Mouse (Mus musculus) small intestine, adult 2 months (tissue): Measurements from ENCODE around the gene Ippk. TPM values are rescaled to one million over a fixed set of nuclear protein-coding genes. Genes with fewer than 3 reads are reported as not detected.

Source experiments
- H3K27ac ChIP-seq: fragments of 200-500 bp; 2 replicates; pipeline ENCODE4 v1.5.1; 2012; ENCODE audit warnings: low read depth, low read length, control low read depth, inconsistent platforms; ENCODE audit not compliant: insufficient read depth
- H3K27me3 ChIP-seq: fragments of 200-500 bp; 2 replicates; pipeline ENCODE4 v1.6.1; 2012; ENCODE audit warnings: mild to moderate bottlenecking, moderate library complexity, low read length, inconsistent platforms; ENCODE audit not compliant: control insufficient read depth, insufficient read depth
- H3K36me3 ChIP-seq: fragments of 200-500 bp; 2 replicates; pipeline ENCODE4 v1.6.1; 2012; ENCODE audit warnings: mild to moderate bottlenecking, low read length, control low read depth, inconsistent platforms; ENCODE audit not compliant: control insufficient read depth, insufficient read depth
- H3K4me1 ChIP-seq: fragments of 200-500 bp; 2 replicates; pipeline ENCODE4 v1.6.1; 2012; ENCODE audit warnings: low read length, inconsistent platforms, mixed read lengths; ENCODE audit not compliant: control insufficient read depth, insufficient read depth, insufficient read length
- H3K4me3 ChIP-seq: fragments of 200-500 bp; 2 replicates; pipeline ENCODE4 v1.5.1; 2012; ENCODE audit warnings: low read depth, mild to moderate bottlenecking, control low read depth, inconsistent platforms, low read length, moderate library complexity
- CTCF ChIP-seq: fragments of 200-500 bp; IDR thresholded peaks from 2 replicates; pipeline ENCODE4 v1.5.1; 2012; ENCODE audit warnings: low read depth, mild to moderate bottlenecking, control low read depth, inconsistent platforms, low read length, moderate library complexity, mixed read lengths; ENCODE audit not compliant: insufficient replicate concordance, insufficient read length; ENCODE audit errors: extremely low read depth
- POLR2A ChIP-seq: fragments of 200-500 bp; IDR thresholded peaks from 2 replicates; pipeline ENCODE4 v1.6.1; 2012; ENCODE audit warnings: low read depth, mild to moderate bottlenecking, control low read depth, inconsistent platforms, low read length, moderate library complexity
- WGBS: fragments of 180-500 bp; shearing (Covaris S2); methylation state at CpG from one replicate; pipeline ENCODE4 v1.1.7; 2018; 5-methylcytosine and 5-hydroxymethylcytosine counted together
- polyA plus RNA-seq: library from polyadenylated mRNA; depleted of rRNA; stranded (reverse); fragments of >200 nt; gene quantifications from 2 replicates; pipeline ENCODE4 v1.2.3, GENCODE M21; 2012

The Ippk gene
- polyA plus RNA-seq, 1 experiment: 2.6 TPM

- peaks cover 35% of the 10 kb centered on the region for H3K36me3 ChIP-seq
- H3K4me3 ChIP-seq: no peak overlapping the region
- no peaks in the 10 kb centered on the region for H3K4me1 ChIP-seq
- whole genome bisulfite sequencing: 75% methylated on average over 5 of the region's 5 CpGs
- no peaks in the 10 kb centered on the region for H3K27me3 ChIP-seq
- peak overlapping the region; percentile 41 for H3K27ac ChIP-seq
- no peak for TF ChIP-seq POLR2A
- TF ChIP-seq CTCF: no peak
Observed at GRCm38 (mm10) chr13:49460692-49461414, 39.8 kb downstream of the Ippk start.

GRCm38 (mm10) chr13:49461458-49462132 is 40.5 kb downstream of the Ippk start:
- TF ChIP-seq CTCF: no peak
- no peaks in the 10 kb centered on the region for H3K4me1 ChIP-seq
- no peaks in the 10 kb centered on the region for H3K27me3 ChIP-seq
- H3K36me3 ChIP-seq: peaks cover 35% of the 10 kb centered on the region
- H3K4me3 ChIP-seq: no peak overlapping the region
- peak overlapping the region; percentile 41 for H3K27ac ChIP-seq
- WGBS: 82% methylated on average over 15 of the region's 15 CpGs

DNA sequence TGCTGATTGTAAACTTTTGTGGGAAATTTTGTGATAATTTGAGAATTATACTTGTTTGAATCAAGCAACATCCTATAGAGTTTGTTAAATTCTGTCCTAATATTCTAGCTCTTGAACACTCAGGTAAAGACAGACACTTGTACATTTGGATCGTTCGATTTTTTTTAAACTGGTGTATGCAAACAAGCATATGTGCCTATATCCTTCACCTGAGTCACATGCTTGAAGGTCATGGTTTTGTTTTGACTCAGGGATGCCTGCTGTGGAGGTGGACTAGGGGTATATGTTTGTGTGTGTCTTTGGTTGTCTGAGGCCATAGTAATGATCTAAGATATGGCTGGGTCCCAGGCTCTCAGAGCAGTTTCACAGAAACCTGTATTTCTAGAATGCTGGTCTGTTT is 41.9 kb downstream of the Ippk start:
- no peak overlapping the region for H3K4me3 ChIP-seq
- H3K27ac ChIP-seq: no peak overlapping the region
- 89% methylated on average over 2 of the region's 2 CpGs for WGBS
- H3K4me1 ChIP-seq: no peaks in the 10 kb centered on the region
- peaks cover 35% of the 10 kb centered on the region for H3K36me3 ChIP-seq
- no peaks in the 10 kb centered on the region for H3K27me3 ChIP-seq
- TF ChIP-seq POLR2A (no peak), CTCF (no peak)

DNA sequence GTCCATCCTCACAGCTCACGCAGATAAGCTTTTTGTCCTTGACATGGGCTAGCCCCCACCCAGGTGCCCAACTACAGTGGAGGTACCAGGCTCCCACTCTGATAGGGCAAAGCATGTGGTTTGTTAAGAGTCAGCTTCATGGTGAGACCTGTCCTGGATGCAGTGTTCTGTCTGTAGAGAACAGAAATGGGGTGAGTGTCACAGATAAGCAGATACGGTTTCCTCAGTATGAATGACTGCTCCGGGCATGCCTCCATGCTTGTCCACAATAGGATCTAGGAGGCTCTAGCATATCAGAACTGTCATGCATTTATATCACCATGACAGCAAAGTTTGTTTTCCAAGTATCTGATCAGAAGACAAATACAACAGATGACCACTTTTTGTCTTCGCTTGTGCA is 44.8 kb downstream of the Ippk start:
- TF ChIP-seq CTCF: no peak
- no peak overlapping the region for H3K27ac ChIP-seq
- H3K36me3 ChIP-seq: peaks cover 22% of the 10 kb centered on the region
- H3K4me1 ChIP-seq: no peaks in the 10 kb centered on the region
- no peaks in the 10 kb centered on the region for H3K27me3 ChIP-seq
- H3K4me3 ChIP-seq: no peak overlapping the region
- WGBS: 96% methylated on average over 4 of the region's 4 CpGs

DNA sequence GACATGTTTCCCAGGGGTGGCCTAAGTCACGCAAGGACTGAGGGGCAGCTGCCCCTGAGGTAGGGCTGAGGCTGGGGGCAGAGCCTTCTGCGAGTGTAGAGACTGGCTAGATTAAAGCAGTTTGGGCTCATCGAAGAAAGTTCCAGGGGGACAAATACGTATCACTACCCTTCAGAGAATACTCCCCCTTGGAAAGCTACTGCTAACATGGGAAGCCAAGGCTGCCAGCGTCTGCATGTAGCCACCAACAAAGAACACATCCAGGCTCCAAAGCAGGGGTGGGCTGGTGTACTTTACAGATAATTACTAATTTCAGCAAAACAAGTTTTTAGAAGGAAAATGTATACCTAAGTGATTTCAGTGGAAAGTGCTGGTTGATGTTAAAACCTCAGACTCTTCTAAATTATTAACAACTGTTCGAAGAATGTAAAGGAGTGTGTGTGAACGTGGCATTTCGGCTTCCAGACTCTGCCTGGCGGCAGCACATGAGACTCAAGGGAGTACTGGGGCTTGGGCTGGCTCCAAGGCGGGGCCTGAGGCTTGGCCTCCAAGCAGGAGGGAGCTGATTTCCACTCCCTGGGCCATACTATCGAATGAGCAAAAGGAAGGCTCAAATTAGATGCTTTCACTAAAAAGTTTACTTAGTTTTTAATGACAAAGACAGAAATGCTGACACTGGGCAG is 45.5 kb downstream of the Ippk start:
- Histone ChIP-seq H3K27me3 (no peaks in the 10 kb centered on the region), H3K36me3 (peaks cover 19% of the 10 kb centered on the region), H3K4me1 (no peaks in the 10 kb centered on the region), H3K27ac (no peak overlapping the region), H3K4me3 (no peak overlapping the region)
- WGBS: 79% methylated on average over 11 of the region's 11 CpGs
- no peak for TF ChIP-seq POLR2A
- TF ChIP-seq CTCF: no peak

- TF ChIP-seq CTCF: no peak
- no peak for TF ChIP-seq POLR2A
- peaks cover 14% of the 10 kb centered on the region for H3K36me3 ChIP-seq
- 72% methylated on average over 2 of the region's 2 CpGs for WGBS
- no peaks in the 10 kb centered on the region for H3K27me3 ChIP-seq
- H3K4me1 ChIP-seq: no peaks in the 10 kb centered on the region
- H3K27ac ChIP-seq: no peak overlapping the region
- H3K4me3 ChIP-seq: no peak overlapping the region
Observed at GRCm38 (mm10) chr13:49467585-49467984, 46.5 kb downstream of the Ippk start.

- 83% methylated on average over 5 of the region's 5 CpGs for WGBS
- Histone ChIP-seq H3K27me3 (no peaks in the 10 kb centered on the region), H3K4me3 (no peak overlapping the region), H3K36me3 (peaks cover 12% of the 10 kb centered on the region), H3K4me1 (no peaks in the 10 kb centered on the region), H3K27ac (no peak overlapping the region)
- TF ChIP-seq POLR2A: no peak
- no peak for TF ChIP-seq CTCF
Observed at GRCm38 (mm10) chr13:49469002-49469401, 48.0 kb downstream of the Ippk start.

GRCm38 (mm10) chr13:49470319-49470718 is 49.3 kb downstream of the Ippk start:
- H3K36me3 ChIP-seq: peaks cover under 1% of the 10 kb centered on the region; the same call in 1 of the 2 replicates
- H3K4me3 ChIP-seq: no peak overlapping the region
- no peaks in the 10 kb centered on the region for H3K27me3 ChIP-seq
- no peak overlapping the region for H3K27ac ChIP-seq
- no peaks in the 10 kb centered on the region for H3K4me1 ChIP-seq
- TF ChIP-seq POLR2A: no peak
- 79% methylated on average over 4 of the region's 4 CpGs for WGBS
